Mouse (Mus musculus): ENCODE data around the gene Renbp.
A peak's percentile ranks its signal among the peaks of the same experiment; 100 is the strongest.

Gene Renbp

GRCm38 (mm10) chrX:73921285-73921822 lies 9.3 kb downstream of the Renbp start:
- DNase-seq (ENCODE audit: low spot score) = no peak

GRCm38 (mm10) chrX:73918631-73919030 lies 12.0 kb downstream of the Renbp start:
- no peak for DNase-seq (ENCODE audit: low spot score)

- DNase-seq (ENCODE audit: low spot score) = no peak
These were observed 13.7 kb downstream of the Renbp start for GRCm38 (mm10) chrX:73916945-73917344.

GRCm38 (mm10) chrX:73914827-73915703 lies 15.6 kb downstream of the Renbp start:
- DNase-seq (ENCODE audit: low spot score) = peak; percentile 89

GRCm38 (mm10) chrX:73911588-73911987 lies 19.1 kb downstream of the Renbp start:
- DNase-seq (ENCODE audit: low spot score) = no peak

GRCm38 (mm10) chrX:73911156-73911555 lies 19.5 kb downstream of the Renbp start:
- DNase-seq (ENCODE audit: low spot score) = no peak

- DNase-seq (ENCODE audit: low spot score) = no peak
These were observed 20.2 kb downstream of the Renbp start for GRCm38 (mm10) chrX:73910451-73910850.

GRCm38 (mm10) chrX:73910049-73910448 lies 20.6 kb downstream of the Renbp start:
- no peak for DNase-seq (ENCODE audit: low spot score)

GRCm38 (mm10) chrX:73897959-73898358 lies 32.7 kb downstream of the Renbp start:
- DNase-seq (ENCODE audit: low spot score) = no peak

- no peak for DNase-seq (ENCODE audit: low spot score)
These were observed 34.9 kb downstream of the Renbp start, which contains the start of gene L1cam for GRCm38 (mm10) chrX:73895719-73896118. TSS of gene L1cam (minus strand) at chrX:73896105.

- no peak for DNase-seq (ENCODE audit: low spot score)
These were observed 37.8 kb downstream of the Renbp start for GRCm38 (mm10) chrX:73892833-73893232.

- no peak for DNase-seq (ENCODE audit: low spot score)
These were observed 39.0 kb downstream of the Renbp start, which contains the start of gene Avpr2 for GRCm38 (mm10) chrX:73891551-73892152. TSS of gene Avpr2 (plus strand) at chrX:73892102.

GRCm38 (mm10) chrX:73881463-73881862 lies 49.2 kb downstream of the Renbp start:
- DNase-seq (ENCODE audit: low spot score) = no peak

- no peak for DNase-seq (ENCODE audit: low spot score)
These were observed 49.6 kb downstream of the Renbp start for GRCm38 (mm10) chrX:73881036-73881427.

- DNase-seq (ENCODE audit: low spot score) = no peak
These were observed 50.2 kb downstream of the Renbp start for GRCm38 (mm10) chrX:73880194-73881035.

GRCm38 (mm10) chrX:73877014-73877413 lies 53.6 kb downstream of the Renbp start:
- DNase-seq (ENCODE audit: low spot score) = no peak

- no peak for DNase-seq (ENCODE audit: low spot score)
These were observed 54.8 kb downstream of the Renbp start for GRCm38 (mm10) chrX:73875881-73876280.

Measured in c-Kit-positive CD71-positive TER-119-positive erythroid progenitor cells, embryonic 14.5 days (primary cell).